Mouse (Mus musculus) heart, adult 2 months (tissue): ENCODE data around the gene Lamtor3. TPM values are rescaled to one million over a fixed set of nuclear protein-coding genes. Genes with fewer than 3 reads are reported as not detected.
A peak's percentile ranks its signal among the peaks of the same experiment; 100 is the strongest.

Source experiments
- DNase-seq, 2 experiments: peaks; one replicate each; pipeline ENCODE4 v3.0.0; 2021
- H3K27ac ChIP-seq: fragments of 200-600 bp; 2 replicates; pipeline ENCODE4 v1.8.1; 2022
- H3K27me3 ChIP-seq: fragments of 200-500 bp; 2 replicates; pipeline ENCODE4 v1.6.1; 2012; ENCODE audit warnings: mild to moderate bottlenecking, low read length, inconsistent platforms, mixed read lengths; ENCODE audit not compliant: control insufficient read depth, insufficient read depth
- H3K36me3 ChIP-seq: fragments of 200-500 bp; 2 replicates; pipeline ENCODE4 v1.6.1; 2012; ENCODE audit warnings: low read length, inconsistent platforms; ENCODE audit not compliant: control insufficient read depth, insufficient read depth
- H3K4me1 ChIP-seq: fragments of 200-500 bp; 2 replicates; pipeline ENCODE4 v1.6.1; 2011; ENCODE audit warnings: low read length; ENCODE audit not compliant: control insufficient read depth, insufficient read depth
- H3K4me3 ChIP-seq: fragments of 200-600 bp; 2 replicates; pipeline ENCODE4 v1.8.1; 2022
- H3K79me2 ChIP-seq: fragments of 200-500 bp; replicated peaks from 2 replicates; pipeline ENCODE4 v1.6.1; 2012; ENCODE audit warnings: mild to moderate bottlenecking, inconsistent platforms, low read length, moderate library complexity, mixed read lengths; ENCODE audit not compliant: control insufficient read depth, insufficient read depth
- H3K9ac ChIP-seq: fragments of 200-500 bp; 2 replicates; pipeline ENCODE4 v1.6.1; 2012; ENCODE audit warnings: low read depth, mild to moderate bottlenecking, control low read depth, inconsistent platforms, low read length, mixed read lengths
- CTCF ChIP-seq: fragments of 200-600 bp; IDR thresholded peaks from 2 replicates; pipeline ENCODE4 v1.8.1; 2022; ENCODE audit warnings: antibody characterized with exemption, mild to moderate bottlenecking, moderate library complexity
- EP300 ChIP-seq: fragments of 200-500 bp; IDR thresholded peaks from 2 replicates; pipeline ENCODE4 v1.6.1; 2011; ENCODE audit warnings: low read depth, low read length, control low read depth; ENCODE audit not compliant: insufficient read depth
- POLR2A ChIP-seq: fragments of 200-500 bp; IDR thresholded peaks from 2 replicates; pipeline ENCODE4 v1.6.1; 2011; ENCODE audit warnings: mild to moderate bottlenecking, low read depth, low read length, control low read depth; ENCODE audit not compliant: insufficient read depth
- WGBS: fragments of 180-500 bp; shearing (Covaris S2); methylation state at CpG from one replicate; pipeline ENCODE4 v1.1.7; 2018; 5-methylcytosine and 5-hydroxymethylcytosine counted together
- intact Hi-C: fragments of 180-260 bp; cut with DNase I; formaldehyde crosslinking; loops from one replicate; pipeline ENCODE4 v1.15.1; 2025
- polyA plus RNA-seq: library from polyadenylated mRNA; depleted of rRNA; stranded (reverse); fragments of >200 nt; gene quantifications from 2 replicates; pipeline ENCODE4 v1.2.3, GENCODE M21; 2012
- total RNA-seq, 2 experiments: library from RNA; stranded (reverse); gene quantifications; 2 replicates each; pipeline ENCODE4 v1.2.3; 2021

Gene Lamtor3
- total and polyA plus RNA-seq, 3 experiments, result 48.7 to 107 (median 88.9) TPM

- no peaks in the 10 kb centered on the region for H3K27me3 ChIP-seq
- H3K9ac ChIP-seq, result no peak overlapping the region
- no peaks in the 10 kb centered on the region for H3K4me1 ChIP-seq
- no peak for TF ChIP-seq CTCF
- TF ChIP-seq POLR2A, result no peak
- TF ChIP-seq EP300, result no peak
- no peak for DNase-seq
- no peak overlapping the region for H3K27ac ChIP-seq
- H3K4me3 ChIP-seq, result no peak overlapping the region
- 76% methylated on average over 3 of the region's 3 CpGs for WGBS
- H3K36me3 ChIP-seq, result no peaks in the 10 kb centered on the region
- intact Hi-C loops, result no loop called here
- no peaks in the 10 kb centered on the region; the same call in 1 of the 2 replicates for H3K79me2 ChIP-seq
Measured at GRCm38 (mm10) chr3:137891089-137891488, 27.2 kb upstream of the Lamtor3 start.

GRCm38 (mm10) chr3:137892118-137892517 is 26.2 kb upstream of the Lamtor3 start:
- no peaks in the 10 kb centered on the region; the same call in 1 of the 2 replicates for H3K79me2 ChIP-seq
- H3K36me3 ChIP-seq, result no peaks in the 10 kb centered on the region
- H3K27ac ChIP-seq, result no peak overlapping the region
- WGBS, result 97% methylated on average over 4 of the region's 4 CpGs
- intact Hi-C loops, result no loop called here
- no peak overlapping the region for H3K9ac ChIP-seq
- TF ChIP-seq EP300 (no peak), POLR2A (no peak), CTCF (no peak)
- no peaks in the 10 kb centered on the region for H3K27me3 ChIP-seq
- no peak overlapping the region for H3K4me3 ChIP-seq
- no peak for DNase-seq
- H3K4me1 ChIP-seq, result no peaks in the 10 kb centered on the region

DNA sequence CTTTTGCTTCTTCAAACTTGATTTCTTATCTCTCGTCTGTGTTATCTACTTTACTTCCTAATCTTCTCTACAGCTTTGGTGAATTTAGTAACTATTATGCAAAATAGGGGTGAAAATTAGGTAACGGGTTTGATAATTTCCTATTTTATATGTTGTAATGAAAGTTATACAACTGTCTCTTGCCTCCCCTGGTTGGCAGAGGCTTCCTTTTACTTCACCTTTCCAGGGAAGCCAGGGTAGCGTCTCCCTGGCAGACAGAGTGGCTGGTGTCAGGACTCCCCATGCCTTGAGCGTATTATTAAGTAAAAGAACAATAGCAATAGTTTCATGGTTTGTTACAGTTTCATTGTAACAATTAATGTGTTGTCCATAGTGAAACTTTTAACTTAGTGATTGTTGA is 24.5 kb upstream of the Lamtor3 start:
- Histone ChIP-seq H3K36me3 (no peaks in the 10 kb centered on the region), H3K9ac (no peak overlapping the region), H3K79me2 (no peaks in the 10 kb centered on the region; the same call in 1 of the 2 replicates), H3K27me3 (no peaks in the 10 kb centered on the region), H3K4me3 (no peak overlapping the region), H3K4me1 (no peaks in the 10 kb centered on the region), H3K27ac (no peak overlapping the region)
- no peak for DNase-seq
- intact Hi-C loops, result no loop called here
- TF ChIP-seq EP300 (no peak), POLR2A (no peak), CTCF (no peak)
- 89% methylated on average over 4 of the region's 4 CpGs for WGBS

GRCm38 (mm10) chr3:137895196-137895595 is 23.1 kb upstream of the Lamtor3 start:
- TF ChIP-seq CTCF (peak; percentile 55), EP300 (no peak), POLR2A (no peak)
- WGBS, result 95% methylated on average over 3 of the region's 3 CpGs

GRCm38 (mm10) chr3:137896386-137896785 is 21.9 kb upstream of the Lamtor3 start:
- TF ChIP-seq EP300 (no peak), CTCF (no peak), POLR2A (no peak)
- intact Hi-C loops, result no loop called here
- Histone ChIP-seq H3K27me3 (no peaks in the 10 kb centered on the region), H3K79me2 (no peaks in the 10 kb centered on the region), H3K36me3 (no peaks in the 10 kb centered on the region), H3K9ac (no peak overlapping the region), H3K4me1 (no peaks in the 10 kb centered on the region), H3K27ac (no peak overlapping the region), H3K4me3 (no peak overlapping the region)
- no peak for DNase-seq
- 82% methylated on average over 4 of the region's 4 CpGs for WGBS

More at GRCm38 (mm10) chr3:137895196-137895595, 23.1 kb upstream of the Lamtor3 start:
- H3K27me3 ChIP-seq, result no peaks in the 10 kb centered on the region
- no peak overlapping the region for H3K27ac ChIP-seq
- H3K4me3 ChIP-seq, result no peak overlapping the region
- H3K9ac ChIP-seq, result no peak overlapping the region
- no peaks in the 10 kb centered on the region for H3K79me2 ChIP-seq
- intact Hi-C loops, result no loop called here
- no peaks in the 10 kb centered on the region for H3K36me3 ChIP-seq
- DNase-seq, result no peak
- H3K4me1 ChIP-seq, result no peaks in the 10 kb centered on the region

DNA sequence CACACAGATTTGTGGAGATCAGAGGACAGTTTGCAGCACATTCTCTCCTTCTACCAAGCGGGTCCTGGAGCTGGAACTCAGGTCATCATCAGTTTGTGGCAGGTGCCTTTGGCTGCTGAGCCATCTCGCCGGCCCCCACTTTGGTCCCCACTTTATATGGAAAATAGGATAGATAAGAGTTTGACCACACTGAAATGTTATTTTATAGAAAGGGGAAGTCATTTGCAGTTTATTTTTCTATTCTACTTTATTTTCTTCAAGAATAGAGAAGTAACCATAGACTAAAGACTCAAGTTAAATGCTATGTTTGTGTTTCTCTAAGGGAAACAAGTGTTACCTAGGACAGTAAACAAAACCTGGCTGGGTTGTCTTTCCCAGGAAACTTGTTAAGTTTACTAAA is 21.4 kb upstream of the Lamtor3 start:
- no peak for TF ChIP-seq CTCF
- TF ChIP-seq POLR2A, result no peak
- TF ChIP-seq EP300, result no peak
- intact Hi-C loops, result no loop called here
- no peak overlapping the region for H3K27ac ChIP-seq
- DNase-seq, result no peak
- H3K79me2 ChIP-seq, result no peaks in the 10 kb centered on the region
- H3K4me3 ChIP-seq, result no peak overlapping the region
- no peaks in the 10 kb centered on the region for H3K27me3 ChIP-seq
- H3K4me1 ChIP-seq, result no peaks in the 10 kb centered on the region
- no peaks in the 10 kb centered on the region for H3K36me3 ChIP-seq
- 91% methylated on average over 3 of the region's 3 CpGs for WGBS
- H3K9ac ChIP-seq, result no peak overlapping the region
